Mouse (Mus musculus): Measurements from ENCODE around the gene Dab1. TPM values are rescaled to one million over a fixed set of nuclear protein-coding genes. Genes with fewer than 3 reads are reported as not detected.

Gene Dab1
- polyA plus RNA-seq, 1 experiment from 2014 or later, result 195 TPM

- H3K4me1 ChIP-seq (replicated peaks; ENCODE audit: control insufficient read depth, insufficient read depth, low read length), result no peaks in the 10 kb centered on the region
- no peak overlapping the region for H3K4me3 ChIP-seq (replicated peaks; ENCODE audit: low read length)
- H3K27me3 ChIP-seq (replicated peaks; ENCODE audit: control insufficient read depth, insufficient read depth, low read length), result no peaks in the 10 kb centered on the region
- no peaks in the 10 kb centered on the region for H3K9me3 ChIP-seq (ENCODE audit: control insufficient read depth, low read length)
- WGBS, result 84% methylated on average over 4 of the region's 4 CpGs
- ATAC-seq, result no peak
- no peak overlapping the region for H3K9ac ChIP-seq (replicated peaks; ENCODE audit: low read depth, low read length)
- H3K36me3 ChIP-seq (ENCODE audit: control insufficient read depth, insufficient read depth), result no peaks in the 10 kb centered on the region
- no peak overlapping the region for H3K27ac ChIP-seq (ENCODE audit: low read length)
- H3K4me2 ChIP-seq (ENCODE audit: low read length), result no peak overlapping the region
These were observed 156.6 kb downstream of the Dab1 start for GRCm38 (mm10) chr4:103775712-103776111.

GRCm38 (mm10) chr4:103781398-103781797 is 162.2 kb downstream of the Dab1 start:
- no peaks in the 10 kb centered on the region for H3K4me1 ChIP-seq (replicated peaks; ENCODE audit: control insufficient read depth, insufficient read depth, low read length)
- H3K9ac ChIP-seq (replicated peaks; ENCODE audit: low read depth, low read length), result no peak overlapping the region
- H3K4me2 ChIP-seq (ENCODE audit: low read length), result no peak overlapping the region
- no peak overlapping the region for H3K27ac ChIP-seq (ENCODE audit: low read length)
- no peaks in the 10 kb centered on the region for H3K27me3 ChIP-seq (replicated peaks; ENCODE audit: control insufficient read depth, insufficient read depth, low read length)
- 42% methylated on average over 4 of the region's 4 CpGs for WGBS
- H3K36me3 ChIP-seq (ENCODE audit: control insufficient read depth, insufficient read depth), result no peaks in the 10 kb centered on the region
- 0 out of 2 replicates have a peak, but pooled peaks have one; percentile 31 for ATAC-seq
- H3K9me3 ChIP-seq (ENCODE audit: control insufficient read depth, low read length), result no peaks in the 10 kb centered on the region
- no peak overlapping the region for H3K4me3 ChIP-seq (replicated peaks; ENCODE audit: low read length)

DNA sequence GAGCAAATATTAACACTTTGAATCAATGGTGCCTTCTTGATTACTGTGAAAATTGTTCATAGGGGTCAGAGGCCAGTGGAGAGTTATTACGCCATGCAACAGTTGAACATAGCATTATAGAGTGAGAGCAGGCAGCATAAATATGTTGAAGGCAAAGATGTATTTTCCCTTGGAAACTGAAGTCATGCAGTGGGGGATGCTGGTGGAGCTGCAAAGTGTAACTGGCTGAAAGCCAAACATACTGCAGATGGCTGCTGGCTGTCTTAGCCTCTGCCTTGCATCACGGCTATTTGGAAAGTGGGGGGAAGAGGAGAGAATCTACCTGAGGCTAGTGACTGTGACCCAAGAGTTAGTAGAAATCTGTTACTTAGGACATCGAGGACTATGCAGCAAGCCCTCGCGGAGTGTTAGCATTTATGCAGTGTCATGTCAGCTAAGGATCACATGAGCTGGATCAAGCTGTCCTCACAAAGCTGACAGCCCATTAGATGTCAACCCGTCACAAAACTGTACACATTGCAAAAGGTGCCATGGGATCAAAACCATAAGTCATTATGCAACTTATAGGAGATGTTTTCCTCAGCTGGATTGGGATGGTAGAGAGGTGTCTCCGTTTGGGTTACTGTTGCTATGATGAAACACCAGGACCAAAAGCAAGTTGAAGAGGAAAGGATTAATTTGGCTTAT is 164.5 kb downstream of the Dab1 start:
- Histone ChIP-seq H3K4me1 (replicated peaks; ENCODE audit: control insufficient read depth, insufficient read depth, low read length) (no peaks in the 10 kb centered on the region), H3K9ac (replicated peaks; ENCODE audit: low read depth, low read length) (no peak overlapping the region), H3K4me3 (replicated peaks; ENCODE audit: low read length) (no peak overlapping the region), H3K27ac (ENCODE audit: low read length) (no peak overlapping the region), H3K9me3 (ENCODE audit: control insufficient read depth, low read length) (no peaks in the 10 kb centered on the region), H3K27me3 (replicated peaks; ENCODE audit: control insufficient read depth, insufficient read depth, low read length) (no peaks in the 10 kb centered on the region), H3K36me3 (ENCODE audit: control insufficient read depth, insufficient read depth) (no peaks in the 10 kb centered on the region), H3K4me2 (ENCODE audit: low read length) (no peak overlapping the region)
- no peak for ATAC-seq
- 78% methylated on average over 7 of the region's 7 CpGs for WGBS

GRCm38 (mm10) chr4:103793589-103794312 is 174.6 kb downstream of the Dab1 start:
- ATAC-seq, result peak; percentile 43; the same call in 1 of the 2 replicates

GRCm38 (mm10) chr4:103796416-103796815 is 177.3 kb downstream of the Dab1 start:
- Histone ChIP-seq H3K4me3 (replicated peaks; ENCODE audit: low read length) (no peak overlapping the region), H3K36me3 (ENCODE audit: control insufficient read depth, insufficient read depth) (no peaks in the 10 kb centered on the region), H3K4me1 (replicated peaks; ENCODE audit: control insufficient read depth, insufficient read depth, low read length) (0 out of 2 replicates have a peak, but pooled peaks cover 5% of the 10 kb centered on the region), H3K9ac (replicated peaks; ENCODE audit: low read depth, low read length) (no peak overlapping the region), H3K9me3 (ENCODE audit: control insufficient read depth, low read length) (no peaks in the 10 kb centered on the region), H3K27ac (ENCODE audit: low read length) (no peak overlapping the region), H3K27me3 (replicated peaks; ENCODE audit: control insufficient read depth, insufficient read depth, low read length) (no peaks in the 10 kb centered on the region), H3K4me2 (ENCODE audit: low read length) (no peak overlapping the region)
- peak; percentile 40; the same call in 1 of the 2 replicates for ATAC-seq
- 33% methylated on average over 6 of the region's 6 CpGs for WGBS

More at GRCm38 (mm10) chr4:103793589-103794312, 174.6 kb downstream of the Dab1 start:
- Histone ChIP-seq H3K4me3 (replicated peaks; ENCODE audit: low read length) (no peak overlapping the region), H3K27me3 (replicated peaks; ENCODE audit: control insufficient read depth, insufficient read depth, low read length) (no peaks in the 10 kb centered on the region), H3K9ac (replicated peaks; ENCODE audit: low read depth, low read length) (no peak overlapping the region), H3K4me1 (replicated peaks; ENCODE audit: control insufficient read depth, insufficient read depth, low read length) (0 out of 2 replicates have a peak, but pooled peaks cover 5% of the 10 kb centered on the region), H3K4me2 (ENCODE audit: low read length) (no peak overlapping the region), H3K27ac (ENCODE audit: low read length) (no peak overlapping the region), H3K36me3 (ENCODE audit: control insufficient read depth, insufficient read depth) (no peaks in the 10 kb centered on the region), H3K9me3 (ENCODE audit: control insufficient read depth, low read length) (no peaks in the 10 kb centered on the region)
- 66% methylated on average over 8 of the region's 8 CpGs for WGBS

DNA sequence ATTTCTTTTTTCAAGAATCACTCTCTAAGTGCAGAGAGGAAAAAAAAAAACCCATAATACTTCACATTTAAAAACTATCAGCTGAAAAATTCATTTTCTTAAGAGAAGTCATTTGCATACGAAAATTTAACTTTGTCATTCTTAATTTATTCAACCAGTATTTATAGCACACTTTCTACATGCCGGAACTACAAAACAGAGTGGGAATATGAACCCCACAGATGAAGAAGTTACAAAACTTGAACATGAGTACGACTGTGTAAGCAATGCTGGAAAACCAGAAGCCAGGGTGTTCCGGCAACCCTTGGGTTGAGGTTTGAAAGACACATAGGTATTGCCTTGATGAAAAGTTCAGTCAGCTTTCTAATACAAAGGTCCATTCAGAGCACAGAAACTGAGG is 183.3 kb downstream of the Dab1 start:
- Histone ChIP-seq H3K4me1 (replicated peaks; ENCODE audit: control insufficient read depth, insufficient read depth, low read length) (peaks cover 3% of the 10 kb centered on the region; the same call in 1 of the 2 replicates), H3K27me3 (replicated peaks; ENCODE audit: control insufficient read depth, insufficient read depth, low read length) (no peaks in the 10 kb centered on the region), H3K27ac (ENCODE audit: low read length) (no peak overlapping the region), H3K9ac (replicated peaks; ENCODE audit: low read depth, low read length) (no peak overlapping the region), H3K9me3 (ENCODE audit: control insufficient read depth, low read length) (no peaks in the 10 kb centered on the region), H3K36me3 (ENCODE audit: control insufficient read depth, insufficient read depth) (no peaks in the 10 kb centered on the region), H3K4me3 (replicated peaks; ENCODE audit: low read length) (no peak overlapping the region), H3K4me2 (ENCODE audit: low read length) (no peak overlapping the region)
- no peak for ATAC-seq
- 81% methylated on average over 4 of the region's 4 CpGs for WGBS

DNA sequence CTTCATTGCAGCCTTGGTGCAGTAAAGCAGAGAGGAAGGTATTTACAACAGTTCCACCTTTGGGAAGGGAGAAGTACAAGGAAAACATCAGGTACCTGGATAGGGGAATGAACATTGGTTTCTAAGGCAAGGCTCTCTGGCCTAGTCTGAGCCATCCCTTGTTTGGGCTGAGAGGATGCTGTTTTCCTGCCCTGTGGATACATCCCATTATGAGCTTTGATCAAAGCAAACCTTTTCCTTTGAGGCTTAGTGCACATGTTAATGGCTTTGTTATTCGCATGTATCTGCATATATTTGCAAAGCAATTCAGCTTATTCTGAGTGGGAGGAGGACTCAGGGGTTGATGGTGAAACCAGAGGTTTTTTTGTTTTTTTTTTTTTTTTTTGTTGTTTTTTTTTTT is 185.3 kb downstream of the Dab1 start:
- Histone ChIP-seq H3K27me3 (replicated peaks; ENCODE audit: control insufficient read depth, insufficient read depth, low read length) (no peaks in the 10 kb centered on the region), H3K4me1 (replicated peaks; ENCODE audit: control insufficient read depth, insufficient read depth, low read length) (peaks cover 4% of the 10 kb centered on the region; the same call in 1 of the 2 replicates), H3K4me2 (ENCODE audit: low read length) (no peak overlapping the region), H3K27ac (ENCODE audit: low read length) (no peak overlapping the region), H3K36me3 (ENCODE audit: control insufficient read depth, insufficient read depth) (no peaks in the 10 kb centered on the region), H3K9me3 (ENCODE audit: control insufficient read depth, low read length) (no peaks in the 10 kb centered on the region), H3K9ac (replicated peaks; ENCODE audit: low read depth, low read length) (no peak overlapping the region), H3K4me3 (replicated peaks; ENCODE audit: low read length) (no peak overlapping the region)
- WGBS, result 21% methylated on average over 1 of the region's 1 CpGs
- no peak for ATAC-seq

DNA sequence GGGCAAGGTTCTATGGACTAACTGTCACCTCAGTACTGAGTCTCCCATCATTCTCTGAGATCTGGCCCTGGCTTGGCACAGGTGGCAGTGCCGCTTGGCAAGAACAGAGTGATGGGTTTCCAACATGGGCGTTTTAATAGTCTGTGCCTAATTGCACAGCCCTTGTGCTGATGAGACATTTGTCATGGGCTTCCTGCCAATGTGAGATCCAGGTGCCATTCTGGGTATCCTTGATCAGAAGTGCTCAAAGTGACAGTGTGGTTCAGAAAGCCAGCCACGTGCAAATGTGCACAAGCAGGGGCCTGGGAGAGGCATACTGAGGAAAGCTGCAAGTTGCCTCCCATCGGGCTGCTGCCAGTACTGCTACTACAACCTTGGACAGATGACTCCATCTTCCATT is 203.5 kb downstream of the Dab1 start:
- H3K9me3 ChIP-seq (ENCODE audit: control insufficient read depth, low read length), result no peaks in the 10 kb centered on the region
- H3K4me3 ChIP-seq (replicated peaks; ENCODE audit: low read length), result no peak overlapping the region
- no peaks in the 10 kb centered on the region for H3K4me1 ChIP-seq (replicated peaks; ENCODE audit: control insufficient read depth, insufficient read depth, low read length)
- no peak overlapping the region for H3K4me2 ChIP-seq (ENCODE audit: low read length)
- 58% methylated on average over 4 of the region's 4 CpGs for WGBS
- no peaks in the 10 kb centered on the region for H3K27me3 ChIP-seq (replicated peaks; ENCODE audit: control insufficient read depth, insufficient read depth, low read length)
- H3K9ac ChIP-seq (replicated peaks; ENCODE audit: low read depth, low read length), result no peak overlapping the region
- no peak overlapping the region for H3K27ac ChIP-seq (ENCODE audit: low read length)
- no peaks in the 10 kb centered on the region for H3K36me3 ChIP-seq (ENCODE audit: control insufficient read depth, insufficient read depth)
- ATAC-seq, result peak; percentile 71

- peaks cover 4% of the 10 kb centered on the region; the same call in 1 of the 2 replicates for H3K4me1 ChIP-seq (replicated peaks; ENCODE audit: control insufficient read depth, insufficient read depth, low read length)
- 4% methylated on average over 5 of the region's 5 CpGs for WGBS
- no peaks in the 10 kb centered on the region for H3K9me3 ChIP-seq (ENCODE audit: control insufficient read depth, low read length)
- no peaks in the 10 kb centered on the region for H3K27me3 ChIP-seq (replicated peaks; ENCODE audit: control insufficient read depth, insufficient read depth, low read length)
- H3K9ac ChIP-seq (replicated peaks; ENCODE audit: low read depth, low read length), result no peak overlapping the region
- peak; percentile 47; the same call in 1 of the 2 replicates for ATAC-seq
- H3K4me3 ChIP-seq (replicated peaks; ENCODE audit: low read length), result no peak overlapping the region
- no peak overlapping the region for H3K27ac ChIP-seq (ENCODE audit: low read length)
- H3K36me3 ChIP-seq (ENCODE audit: control insufficient read depth, insufficient read depth), result no peaks in the 10 kb centered on the region
- H3K4me2 ChIP-seq (ENCODE audit: low read length), result no peak overlapping the region
These were observed 219.2 kb downstream of the Dab1 start for GRCm38 (mm10) chr4:103838377-103838776.

Measured in forebrain, embryonic 16.5 days (tissue).